Mouse (Mus musculus) testis, adult 2 months (tissue): ENCODE measurements around the gene Vcl. TPM values are rescaled to one million over a fixed set of nuclear protein-coding genes. Genes with fewer than 3 reads are reported as not detected.

Experiments used
- H3K27ac ChIP-seq: fragments of 200-500 bp; 2 replicates; pipeline ENCODE4 v1.5.1; 2012; ENCODE audit warnings: low read depth, low read length; ENCODE audit not compliant: control insufficient read depth, insufficient read depth
- H3K27me3 ChIP-seq: fragments of 200-500 bp; 2 replicates; pipeline ENCODE4 v1.6.1; 2012; ENCODE audit warnings: mild to moderate bottlenecking, low read length, moderate library complexity; ENCODE audit not compliant: control insufficient read depth, insufficient read depth
- H3K36me3 ChIP-seq: fragments of 200-500 bp; 2 replicates; pipeline ENCODE4 v1.6.1; 2012; ENCODE audit warnings: mild to moderate bottlenecking, low read length; ENCODE audit not compliant: control insufficient read depth, insufficient read depth
- H3K4me1 ChIP-seq: fragments of 200-500 bp; 2 replicates; pipeline ENCODE4 v1.6.1; 2012; ENCODE audit warnings: low read length; ENCODE audit not compliant: control insufficient read depth, insufficient read depth
- H3K4me3 ChIP-seq: fragments of 200-500 bp; 2 replicates; pipeline ENCODE4 v1.5.1; 2012; ENCODE audit warnings: low read depth, mild to moderate bottlenecking, low read length, moderate library complexity, mixed read lengths; ENCODE audit not compliant: control insufficient read depth
- CTCF ChIP-seq: fragments of 200-500 bp; IDR thresholded peaks from 2 replicates; pipeline ENCODE4 v1.5.1; 2012; ENCODE audit warnings: low read depth, mild to moderate bottlenecking, inconsistent platforms, low read length, moderate library complexity; ENCODE audit not compliant: control insufficient read depth, insufficient read depth, insufficient replicate concordance
- POLR2A ChIP-seq: fragments of 200-500 bp; IDR thresholded peaks from 2 replicates; pipeline ENCODE4 v1.6.1; 2012; ENCODE audit warnings: low read depth, mild to moderate bottlenecking, inconsistent platforms, low read length, moderate library complexity; ENCODE audit not compliant: control insufficient read depth
- polyA plus RNA-seq: library from polyadenylated mRNA; depleted of rRNA; stranded (reverse); fragments of >200 nt; gene quantifications from 2 replicates; pipeline ENCODE4 v1.2.3, GENCODE M21; 2012

The Vcl gene
- polyA plus RNA-seq, 1 experiment = 22.9 TPM

- TF ChIP-seq POLR2A (no peak), CTCF (no peak)
- Histone ChIP-seq H3K4me3 (no peak overlapping the region), H3K27me3 (no peaks in the 10 kb centered on the region), H3K36me3 (no peaks in the 10 kb centered on the region), H3K4me1 (no peaks in the 10 kb centered on the region), H3K27ac (no peak overlapping the region)
Observed at GRCm38 (mm10) chr14:20991492-20991891, 62.3 kb downstream of the Vcl start.

DNA sequence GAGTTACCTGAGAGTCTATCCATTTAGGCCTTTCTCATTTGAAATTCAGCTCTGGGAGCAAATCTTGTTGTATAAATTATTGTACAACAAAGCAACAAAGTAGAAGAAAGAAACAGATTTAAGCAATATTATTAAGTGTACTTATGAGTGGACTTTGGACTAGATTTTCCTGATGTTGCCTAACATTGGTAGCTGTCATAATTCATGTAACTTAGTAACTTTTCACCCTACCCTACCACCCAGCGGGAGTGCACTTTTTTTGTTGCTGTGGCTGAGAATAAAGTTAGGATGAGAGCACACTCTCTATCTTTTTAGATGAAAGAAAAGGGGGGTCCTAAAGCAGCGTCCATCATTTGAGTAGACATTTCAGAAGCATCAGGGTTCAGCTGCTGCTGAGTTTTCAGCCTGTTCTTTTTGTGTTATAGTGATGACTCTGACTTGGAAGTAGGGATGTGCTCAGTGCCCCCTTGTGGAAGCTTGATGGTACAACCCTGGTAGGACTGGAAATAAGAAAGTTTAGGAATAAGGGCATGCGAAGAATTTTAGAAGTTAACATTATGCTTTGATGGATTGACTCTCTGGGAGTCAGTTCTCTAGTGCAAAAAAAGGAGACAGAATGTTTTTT is 64.0 kb downstream of the Vcl start:
- H3K4me1 ChIP-seq = no peaks in the 10 kb centered on the region
- H3K36me3 ChIP-seq = no peaks in the 10 kb centered on the region
- no peak overlapping the region for H3K27ac ChIP-seq
- no peaks in the 10 kb centered on the region for H3K27me3 ChIP-seq
- H3K4me3 ChIP-seq = no peak overlapping the region
- TF ChIP-seq CTCF = no peak

DNA sequence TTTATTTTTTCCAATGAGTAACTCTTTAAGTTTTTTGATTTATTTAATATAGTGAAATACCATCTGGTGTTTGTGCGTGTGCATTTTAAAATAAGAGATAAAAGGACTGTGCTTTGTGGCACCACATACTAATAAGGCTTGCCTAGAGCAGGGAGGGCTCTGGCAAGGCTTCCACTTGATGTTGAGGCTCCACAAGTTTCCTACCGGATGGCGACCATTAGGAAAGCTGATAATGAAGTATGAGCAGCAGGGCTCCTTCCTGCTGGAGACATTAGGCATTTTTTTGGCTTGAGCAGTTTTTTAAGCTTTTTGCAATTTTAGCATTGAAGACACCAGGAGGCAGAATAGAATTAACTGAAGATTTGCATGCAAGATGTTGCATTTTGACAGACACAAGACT is 65.3 kb downstream of the Vcl start:
- no peak for TF ChIP-seq POLR2A
- TF ChIP-seq CTCF = no peak
- no peaks in the 10 kb centered on the region for H3K4me1 ChIP-seq
- H3K27ac ChIP-seq = no peak overlapping the region
- H3K36me3 ChIP-seq = no peaks in the 10 kb centered on the region
- H3K27me3 ChIP-seq = no peaks in the 10 kb centered on the region
- no peak overlapping the region for H3K4me3 ChIP-seq

DNA sequence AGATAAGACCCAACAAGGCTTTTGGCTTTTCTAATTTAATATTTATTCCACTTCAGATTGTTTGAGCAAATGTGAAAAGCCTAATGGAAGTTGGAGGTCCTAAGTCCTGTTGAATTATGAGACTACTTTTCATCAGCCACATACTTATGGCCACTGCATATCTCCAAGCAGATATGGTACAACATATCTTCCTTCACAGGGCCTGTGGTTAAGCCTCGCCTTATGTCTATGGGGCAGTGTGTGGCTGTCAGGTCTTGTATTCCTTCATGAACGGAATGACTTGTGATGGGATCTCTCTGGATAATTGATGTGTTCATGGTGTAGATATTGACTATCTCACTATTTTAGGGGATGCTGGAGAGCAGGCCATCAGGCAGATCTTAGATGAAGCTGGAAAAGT is 66.3 kb downstream of the Vcl start:
- TF ChIP-seq CTCF (no peak), POLR2A (no peak)
- H3K27ac ChIP-seq = no peak overlapping the region
- H3K4me3 ChIP-seq = no peak overlapping the region
- no peaks in the 10 kb centered on the region for H3K36me3 ChIP-seq
- no peaks in the 10 kb centered on the region for H3K27me3 ChIP-seq
- no peaks in the 10 kb centered on the region for H3K4me1 ChIP-seq

DNA sequence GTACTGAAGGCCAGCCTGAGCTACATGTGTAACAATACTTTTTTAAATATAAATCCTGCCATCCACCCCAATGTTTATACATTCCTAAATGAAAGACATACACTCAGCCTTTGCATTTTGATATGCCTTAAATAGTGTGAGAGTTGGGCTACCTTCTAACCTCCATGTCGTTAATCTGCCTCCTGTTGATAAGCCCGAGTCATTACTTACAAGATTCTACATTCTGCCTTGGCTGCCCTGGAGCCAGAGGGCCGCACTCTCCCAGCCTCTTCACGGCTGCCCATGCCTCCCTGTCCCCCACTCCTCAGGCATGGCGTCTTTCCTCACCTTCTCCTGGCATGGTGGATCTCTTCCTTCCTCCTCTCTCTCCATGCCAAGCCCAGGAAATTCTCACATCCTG is 67.2 kb downstream of the Vcl start:
- H3K27ac ChIP-seq = no peak overlapping the region
- TF ChIP-seq POLR2A (no peak), CTCF (no peak)
- no peak overlapping the region for H3K4me3 ChIP-seq
- no peaks in the 10 kb centered on the region for H3K36me3 ChIP-seq
- no peaks in the 10 kb centered on the region for H3K27me3 ChIP-seq
- H3K4me1 ChIP-seq = no peaks in the 10 kb centered on the region

GRCm38 (mm10) chr14:20997548-20997947 is 68.3 kb downstream of the Vcl start:
- Histone ChIP-seq H3K4me3 (no peak overlapping the region), H3K27me3 (no peaks in the 10 kb centered on the region), H3K27ac (no peak overlapping the region), H3K4me1 (no peaks in the 10 kb centered on the region), H3K36me3 (no peaks in the 10 kb centered on the region)
- TF ChIP-seq POLR2A (no peak), CTCF (no peak)

DNA sequence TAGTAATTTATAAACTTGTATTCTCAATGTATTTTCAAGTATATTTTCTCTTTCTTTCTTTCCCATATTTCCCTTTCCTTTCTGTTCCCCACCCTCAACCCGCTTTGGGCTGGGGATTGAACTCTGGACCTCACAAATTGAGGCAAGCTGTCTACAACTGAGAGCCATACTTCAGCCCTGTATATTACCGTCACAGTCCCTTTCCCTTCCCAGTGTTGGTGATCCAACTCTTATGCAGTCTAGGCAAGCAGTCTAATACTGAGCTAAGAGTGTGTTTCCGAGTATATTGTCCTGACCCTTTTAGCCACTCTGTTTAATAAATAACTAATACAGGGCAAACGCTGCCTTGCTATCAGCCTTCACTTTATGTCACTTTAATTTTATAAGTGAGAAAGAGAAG is 70.4 kb downstream of the Vcl start:
- no peak overlapping the region for H3K4me3 ChIP-seq
- H3K36me3 ChIP-seq = no peaks in the 10 kb centered on the region; the same call in 1 of the 2 replicates
- H3K27me3 ChIP-seq = no peaks in the 10 kb centered on the region
- H3K27ac ChIP-seq = no peak overlapping the region
- TF ChIP-seq CTCF (no peak), POLR2A (no peak)
- H3K4me1 ChIP-seq = no peaks in the 10 kb centered on the region
